Mouse (Mus musculus): ENCODE data around the gene Gm3776.
"Not testable (repeated sequence)": the region's sequence is repeated elsewhere in the genome, so short reads cannot be mapped to it uniquely, and the experiment has no call there.

DNA sequence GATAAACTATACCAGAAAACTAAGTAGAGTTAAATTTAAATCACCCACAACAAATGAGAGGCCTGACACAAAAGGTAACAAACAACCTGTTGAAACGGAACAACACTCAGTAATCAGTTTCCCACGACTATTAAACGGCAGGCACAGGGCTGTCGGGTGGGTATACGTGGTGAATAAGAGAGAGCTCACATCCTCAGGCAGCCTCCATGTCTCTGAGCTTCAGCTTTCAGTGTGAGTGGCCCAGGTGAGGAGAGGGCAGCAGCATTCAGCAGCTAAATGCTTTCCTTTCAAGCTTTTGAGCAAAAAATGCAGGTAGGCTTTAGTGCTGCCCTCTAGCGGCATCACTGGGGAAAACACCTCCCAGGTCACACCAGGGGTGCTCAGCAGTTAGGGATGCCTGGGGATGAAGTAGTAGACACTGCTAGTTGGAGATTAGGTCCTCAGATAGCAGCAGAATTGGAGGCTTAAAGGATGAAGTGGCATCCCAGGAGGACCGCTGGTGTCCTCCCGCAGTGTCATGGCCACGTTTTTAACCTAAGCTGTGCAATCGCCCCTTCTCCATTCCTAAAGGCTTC lies 23.7 kb upstream of the Gm3776 start:
- TF ChIP-seq CTCF, EP300 (IDR thresholded peaks at IDR 0.05; ENCODE audit: low read depth): not testable (repeated sequence)
